Mouse (Mus musculus) layer of hippocampus, adult 18-20 months (tissue): ENCODE data around the gene Hmgcr. TPM values are rescaled to one million over a fixed set of nuclear protein-coding genes. Genes with fewer than 3 reads are reported as not detected.

Source experiments
- DNase-seq, 2 experiments: peaks; one replicate each; pipeline ENCODE4 v3.0.0; 2022; ENCODE audit warnings: low spot score in 2 of 2
- long read RNA-seq: library from polyadenylated mRNA; stranded (forward); transcript quantifications from one replicate; pipeline ENCODE4 v2.0.0, GENCODE M21; 2021
- total RNA-seq, 2 experiments: library from RNA; stranded (reverse); gene quantifications; 2 replicates each; pipeline ENCODE4 v1.2.3; 2021

The Hmgcr gene
- 100 to 1,000 TPM; 111 to 128 TPM for total RNA-seq
- long read RNA-seq, full-length matches to known transcripts = 115 of 166 reads
- long read RNA-seq, partial matches to known transcripts = 12 of 166 reads
- long read RNA-seq, other reads (novel, unspliced or antisense) = 39 of 166 reads

GRCm38 (mm10) chr13:96670406-96671077, at the start of gene Hmgcr:
TSS of gene Hmgcr (minus strand) at chr13:96670936.
- peak; percentile 99 for DNase-seq

DNA sequence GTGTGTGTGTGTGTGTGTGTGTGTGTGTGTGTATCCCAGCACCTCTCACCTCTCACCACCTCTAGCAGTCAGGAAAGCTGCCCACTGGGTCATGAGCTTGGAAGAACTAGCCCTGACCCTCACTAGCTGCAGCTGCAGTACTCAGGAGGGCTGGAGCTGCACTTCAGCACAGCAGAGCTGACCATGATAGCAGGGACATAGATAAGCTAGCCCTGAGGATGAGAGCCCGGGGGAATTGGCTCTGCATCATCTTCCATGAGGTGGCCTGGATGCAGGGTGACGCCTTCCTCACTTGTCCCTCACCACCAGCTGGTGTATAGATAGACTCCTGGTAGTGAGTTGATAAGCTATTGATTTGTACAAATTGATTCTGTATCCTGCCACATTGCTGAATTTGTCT, 49.3 kb upstream of the Hmgcr start:
- DNase-seq = no peak

DNA sequence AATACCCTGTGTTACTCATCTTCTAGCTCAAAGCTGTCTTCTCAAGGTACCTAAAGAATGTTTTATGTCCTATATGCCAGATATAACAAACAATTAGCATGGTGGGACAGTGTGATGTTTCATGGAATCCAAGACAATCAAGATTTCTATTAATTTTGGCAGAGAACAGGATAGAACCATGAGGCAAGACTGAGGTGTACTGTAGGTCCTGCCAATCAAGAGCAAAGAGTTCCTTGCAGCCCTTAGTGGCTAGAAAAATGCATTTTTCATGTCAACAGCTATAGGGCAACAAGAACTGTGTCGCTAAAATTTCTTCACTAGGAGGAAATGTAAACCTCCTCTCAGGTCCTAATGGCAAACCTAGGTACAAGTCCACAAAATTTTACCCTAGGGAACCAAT, 47.1 kb upstream of the Hmgcr start:
- DNase-seq = no peak

DNA sequence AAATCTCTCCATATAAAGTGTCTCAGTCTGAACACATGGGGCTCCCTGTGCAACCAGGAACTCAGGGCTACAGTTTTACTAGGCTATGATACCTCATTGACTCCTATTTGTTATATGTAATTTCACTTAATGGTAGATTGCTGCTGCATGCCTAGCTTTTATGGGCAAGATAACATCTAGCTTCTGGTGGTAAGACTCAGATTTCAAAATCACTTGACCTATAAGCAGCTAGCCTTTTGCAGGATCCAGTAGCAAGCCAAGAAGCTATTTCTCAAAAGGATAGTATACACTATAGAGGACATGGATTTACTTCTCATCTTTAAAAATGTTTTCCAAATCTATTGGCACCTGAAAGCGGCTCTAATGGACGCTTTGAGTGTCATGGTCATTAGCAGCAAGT, 45.6 kb upstream of the Hmgcr start:
- no peak for DNase-seq

DNA sequence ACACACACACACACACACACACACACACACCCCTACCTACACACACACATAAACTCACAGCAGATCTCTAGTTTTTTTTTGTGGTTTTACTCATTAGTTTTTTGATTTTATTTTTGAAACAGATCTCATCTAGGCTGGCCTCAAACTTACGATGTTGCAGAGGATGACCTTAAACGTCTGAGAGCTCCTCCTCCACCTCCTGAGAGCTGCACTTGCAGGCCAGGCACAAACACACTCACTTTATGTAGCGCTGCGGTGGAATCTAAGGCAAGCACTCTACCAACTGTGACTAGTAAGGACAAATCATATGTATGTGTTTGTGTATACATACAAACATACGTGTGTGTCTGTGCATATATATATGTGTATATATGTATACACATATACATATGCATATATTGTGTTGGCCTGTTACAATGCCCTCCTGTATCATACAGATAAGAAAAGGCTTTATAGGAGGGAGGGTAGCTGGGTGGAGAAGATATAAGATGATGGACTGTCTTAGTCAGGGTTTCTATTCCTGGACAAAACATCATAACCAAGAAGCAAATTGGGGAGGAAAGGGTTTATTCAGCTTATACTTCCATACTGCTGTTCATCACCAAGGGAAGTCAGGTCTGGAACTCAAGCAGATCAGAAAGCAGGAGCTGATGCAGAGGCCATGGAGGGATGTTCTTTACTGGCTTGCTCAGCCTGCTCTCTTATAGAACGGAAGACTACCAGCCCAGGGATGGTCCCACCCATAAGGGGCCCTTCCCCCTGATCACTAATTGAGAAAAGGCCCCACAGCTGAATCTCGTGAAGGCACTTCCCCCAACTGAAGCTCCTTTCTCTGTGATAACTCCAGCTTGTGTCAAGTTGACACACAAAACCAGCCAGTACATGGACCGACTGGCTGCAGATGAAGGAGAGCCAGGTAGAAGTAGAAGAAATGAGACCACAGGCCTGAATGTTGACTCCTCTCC, 38.8 kb upstream of the Hmgcr start:
- DNase-seq = no peak

DNA sequence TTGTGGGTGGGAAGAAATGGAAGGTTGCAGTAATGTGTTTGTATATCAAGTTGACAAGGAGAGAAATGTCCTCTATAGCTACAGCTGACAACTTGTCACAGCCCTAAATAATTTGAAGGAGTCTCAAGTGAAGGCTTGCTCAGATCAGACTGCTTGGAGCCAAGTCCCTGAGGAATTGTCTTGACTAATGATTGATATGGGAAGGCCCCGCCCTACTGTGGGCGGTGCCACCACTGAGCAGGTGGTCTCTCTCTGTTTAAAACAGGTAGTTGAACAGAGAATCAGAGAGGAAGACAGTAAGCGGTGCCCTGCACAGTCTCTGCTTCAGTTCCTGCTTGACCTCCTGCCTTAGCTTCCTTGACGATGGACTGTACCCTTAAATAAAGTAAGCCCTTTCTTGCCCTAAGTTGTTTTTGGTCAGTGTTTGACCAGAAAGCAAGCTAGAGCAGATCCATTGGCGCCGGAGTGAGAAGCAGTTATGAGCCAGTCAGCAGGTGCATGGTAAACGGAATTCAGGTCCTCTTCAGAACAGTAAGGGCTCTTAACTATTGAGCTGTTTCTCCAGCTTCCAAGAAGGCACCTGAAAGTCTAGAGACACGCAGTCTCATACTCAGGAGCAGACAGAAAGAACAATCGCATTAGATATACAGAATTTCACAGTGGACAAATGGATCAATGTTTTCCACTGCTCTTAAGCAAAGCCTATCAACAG, 32.0 kb upstream of the Hmgcr start:
- no peak for DNase-seq

- no peak for DNase-seq
These were observed 27.3 kb upstream of the Hmgcr start for GRCm38 (mm10) chr13:96697805-96698586.

DNA sequence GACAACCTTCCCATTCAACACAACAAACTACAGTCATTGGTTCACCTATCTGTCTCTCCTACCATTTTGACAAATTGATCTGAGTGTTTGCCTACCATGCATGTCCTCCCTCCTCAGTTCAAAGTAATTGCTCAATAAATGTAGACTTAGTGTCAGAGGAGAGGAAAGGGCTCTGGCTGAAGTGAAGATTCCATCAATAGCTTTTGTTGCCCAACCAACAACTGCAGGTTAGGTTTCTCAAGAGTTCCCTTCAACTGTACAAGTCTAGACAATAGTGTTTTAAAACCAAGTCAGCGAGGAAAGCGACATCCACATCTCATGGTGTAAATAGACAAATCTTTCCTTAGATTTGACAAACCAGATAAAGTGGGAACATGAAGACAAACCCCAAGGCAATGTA, 24.7 kb upstream of the Hmgcr start:
- DNase-seq = no peak

DNA sequence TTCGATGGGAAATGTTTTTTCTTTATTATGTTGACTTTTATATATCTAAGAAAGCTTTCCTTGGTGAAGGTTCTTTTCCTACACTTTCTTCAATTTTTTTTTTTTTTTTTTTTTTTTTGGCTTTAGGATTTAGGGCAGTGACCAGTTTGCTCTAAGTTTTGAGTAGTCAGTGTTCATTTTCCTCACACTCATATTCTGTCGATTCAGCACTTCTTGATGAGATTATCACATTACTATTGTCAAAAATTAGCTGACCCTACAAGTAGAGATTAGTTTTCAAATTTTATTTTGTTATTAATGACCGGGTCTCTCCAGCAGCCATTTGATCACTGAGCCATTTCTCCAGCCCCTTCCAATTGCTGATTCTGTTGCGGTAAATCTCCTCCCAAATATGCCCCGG, 19.2 kb upstream of the Hmgcr start:
- DNase-seq = no peak

- DNase-seq = no peak
These were observed 16.5 kb upstream of the Hmgcr start for GRCm38 (mm10) chr13:96687261-96687660.

DNA sequence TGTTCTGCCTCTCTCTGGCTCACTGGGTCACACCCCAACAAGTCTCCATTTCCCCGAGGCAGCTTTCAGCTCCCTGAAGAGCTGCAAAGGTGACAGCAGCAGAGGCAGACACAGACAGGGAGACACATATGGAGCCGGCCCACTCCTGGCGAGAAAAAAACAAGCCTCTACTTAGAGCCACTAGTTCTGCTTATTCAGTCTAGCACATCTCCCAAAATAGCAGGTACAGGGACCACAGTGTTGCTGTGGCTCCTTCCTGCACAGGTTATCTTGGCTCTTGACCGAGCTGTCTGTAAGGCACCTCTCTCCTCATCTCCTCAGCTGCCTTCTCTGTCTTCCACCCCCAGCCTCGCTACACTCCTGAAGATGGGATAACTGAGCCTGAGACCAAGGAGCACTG, 14.0 kb upstream of the Hmgcr start:
- DNase-seq = no peak

DNA sequence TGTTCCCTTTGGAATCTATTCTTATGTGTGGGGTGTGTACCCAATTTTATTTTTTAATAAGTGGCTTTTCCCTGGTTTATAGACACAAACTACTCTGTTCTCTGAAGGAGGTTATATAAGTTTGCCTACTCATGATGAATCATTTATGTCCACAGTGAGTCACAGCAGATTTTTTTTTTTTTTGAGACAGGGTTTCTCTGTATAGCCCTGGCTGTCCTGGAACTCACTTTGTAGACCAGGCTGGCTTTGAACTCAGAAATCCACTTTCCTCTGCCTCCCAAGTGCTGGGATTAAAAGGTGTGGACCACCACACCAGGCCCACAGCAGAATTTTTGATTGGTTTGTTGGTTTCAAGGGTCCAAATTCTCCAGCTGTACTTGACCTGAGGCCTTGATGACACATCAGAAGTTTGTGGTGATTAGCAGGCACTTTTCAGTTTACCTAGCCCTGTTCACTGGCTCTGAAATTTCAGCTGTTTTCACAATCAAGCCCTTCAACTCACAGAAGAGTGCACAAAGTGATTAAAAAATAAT, 10.4 kb upstream of the Hmgcr start:
- no peak for DNase-seq

DNA sequence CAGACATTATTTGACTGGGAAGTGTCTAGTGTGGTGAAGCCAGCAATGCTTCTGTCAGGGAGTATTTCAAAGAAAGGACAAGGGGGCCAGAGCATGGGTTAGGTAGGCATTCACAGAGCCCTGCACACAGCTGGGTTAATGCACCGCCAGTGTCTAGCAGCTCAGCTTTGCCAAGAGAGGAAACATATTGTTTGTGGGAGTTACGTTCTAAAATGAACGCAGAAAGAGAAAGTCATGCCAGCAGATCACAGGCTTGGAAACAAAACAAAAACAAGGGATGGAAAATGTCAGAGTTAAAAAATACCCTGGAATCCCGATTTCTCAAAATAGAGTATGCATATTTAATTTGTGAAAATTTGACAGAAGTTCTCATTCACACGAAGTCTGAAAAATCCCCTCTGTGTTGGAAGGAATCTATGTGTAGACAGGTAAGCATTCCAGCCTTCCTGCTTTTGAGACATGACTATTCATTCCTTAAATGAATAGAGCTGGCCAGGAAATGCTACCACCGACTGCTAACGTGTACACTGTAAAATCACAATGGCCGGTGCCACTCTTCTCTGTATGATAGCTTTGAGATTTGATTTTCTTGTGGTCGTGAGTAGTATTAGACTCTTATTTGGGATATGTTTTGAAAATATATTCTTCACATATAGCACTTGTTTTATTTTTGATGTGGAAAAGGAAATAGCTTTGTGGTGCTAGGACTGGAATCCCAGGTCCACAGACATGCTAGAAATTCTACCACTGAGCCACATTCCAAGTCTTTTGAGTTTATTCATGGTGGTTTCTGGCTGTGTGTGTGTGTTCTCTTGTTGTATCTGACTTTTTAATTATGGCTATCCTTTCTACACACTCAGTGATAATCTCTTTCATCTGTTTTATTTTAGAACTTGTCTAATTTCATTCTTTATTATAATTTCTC, 9.7 kb upstream of the Hmgcr start:
- DNase-seq = peak; percentile 42 to 81

- no peak for DNase-seq
These were observed 7.9 kb upstream of the Hmgcr start for GRCm38 (mm10) chr13:96678616-96679015.

DNA sequence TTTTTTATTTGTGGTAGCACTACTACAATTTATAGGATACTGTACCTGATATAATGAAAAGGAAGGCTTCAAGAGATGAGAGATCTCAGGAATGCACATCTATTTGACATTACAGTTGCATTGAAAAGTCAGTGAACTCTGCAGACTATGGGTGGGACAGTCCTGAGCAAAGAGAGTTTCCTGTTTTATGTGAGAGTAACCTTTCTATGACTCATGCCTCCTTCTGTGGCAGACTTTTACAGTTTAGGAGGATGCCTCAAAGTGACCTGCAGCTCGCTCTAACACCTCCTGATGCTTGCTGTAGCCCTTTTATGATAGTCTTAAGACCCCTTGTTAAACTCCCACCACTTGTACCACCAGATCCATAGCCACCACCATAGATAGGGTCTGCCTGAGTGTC, 6.3 kb upstream of the Hmgcr start:
- DNase-seq = no peak

- no peak for DNase-seq
These were observed 5.0 kb upstream of the Hmgcr start for GRCm38 (mm10) chr13:96675756-96676155.

DNA sequence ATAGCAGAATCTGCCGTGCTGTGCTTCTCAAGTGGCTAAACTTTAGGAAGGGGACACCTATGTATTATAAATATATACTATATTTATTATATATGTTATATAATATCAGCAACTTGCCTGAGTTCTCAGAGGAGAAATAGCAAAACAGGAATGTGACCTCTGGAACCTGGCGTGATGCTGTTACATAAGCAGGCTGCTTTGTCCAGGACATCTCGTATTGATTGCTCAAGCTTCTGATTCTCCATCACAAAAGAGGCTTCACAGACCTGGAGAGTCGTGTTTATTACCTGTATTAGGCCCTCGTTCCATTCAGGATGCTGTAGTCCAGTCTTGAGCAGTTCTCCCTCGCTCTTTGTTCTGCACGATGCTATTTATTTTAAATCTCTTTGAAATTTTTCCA, 3.1 kb upstream of the Hmgcr start:
- no peak for DNase-seq

DNA sequence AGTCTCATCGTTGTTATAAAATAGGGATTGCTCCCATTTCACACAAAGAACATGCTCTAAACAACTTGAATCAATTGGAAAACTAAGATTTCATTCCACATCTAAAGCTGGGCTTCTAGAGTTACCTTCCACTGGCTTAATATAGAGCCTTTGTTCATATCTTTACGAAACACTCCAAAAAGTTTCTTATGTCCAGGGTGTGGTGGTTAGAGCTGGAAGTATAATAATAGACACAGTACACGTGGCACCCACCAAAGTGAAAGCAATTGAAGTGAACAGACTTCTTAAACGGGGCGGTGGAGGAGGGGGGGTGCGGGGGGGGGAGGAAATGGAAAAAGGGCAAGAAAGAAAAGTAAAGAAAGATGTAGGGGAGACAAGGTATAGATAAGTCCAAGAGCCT, 1.5 kb upstream of the Hmgcr start:
- DNase-seq = no peak

GRCm38 (mm10) chr13:96671906-96672234, 1.1 kb upstream of the Hmgcr start:
- DNase-seq = no peak
